Mouse (Mus musculus): ENCODE results near the gene Itpr1.
"Not testable (repeated sequence)": the region's sequence is repeated elsewhere in the genome, so short reads cannot be mapped to it uniquely, and the experiment has no call there.

Itpr1 gene

DNA sequence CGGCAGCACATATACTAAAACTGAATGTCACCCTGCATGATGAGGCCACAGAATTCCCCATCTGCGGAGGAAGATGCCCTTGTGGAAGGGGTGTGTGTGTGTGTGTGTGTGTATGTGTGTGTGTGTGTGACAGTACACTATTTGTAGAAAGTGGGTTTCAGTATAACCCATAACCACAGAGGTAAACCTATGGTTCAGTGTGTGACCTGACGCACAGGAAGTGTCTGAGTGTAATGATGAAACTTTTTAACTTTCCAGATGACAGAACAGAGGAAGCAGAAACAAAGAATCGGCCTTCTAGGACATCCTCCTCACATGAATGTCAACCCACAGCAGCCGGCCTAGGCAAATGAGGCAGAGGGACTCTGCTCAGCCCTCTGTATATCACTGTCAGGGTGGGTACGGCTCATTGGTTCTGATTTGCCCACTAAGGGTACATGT lies 336.6 kb downstream of the Itpr1 start:
- no peak for DNase-seq (ENCODE audit: low spot score)

DNA sequence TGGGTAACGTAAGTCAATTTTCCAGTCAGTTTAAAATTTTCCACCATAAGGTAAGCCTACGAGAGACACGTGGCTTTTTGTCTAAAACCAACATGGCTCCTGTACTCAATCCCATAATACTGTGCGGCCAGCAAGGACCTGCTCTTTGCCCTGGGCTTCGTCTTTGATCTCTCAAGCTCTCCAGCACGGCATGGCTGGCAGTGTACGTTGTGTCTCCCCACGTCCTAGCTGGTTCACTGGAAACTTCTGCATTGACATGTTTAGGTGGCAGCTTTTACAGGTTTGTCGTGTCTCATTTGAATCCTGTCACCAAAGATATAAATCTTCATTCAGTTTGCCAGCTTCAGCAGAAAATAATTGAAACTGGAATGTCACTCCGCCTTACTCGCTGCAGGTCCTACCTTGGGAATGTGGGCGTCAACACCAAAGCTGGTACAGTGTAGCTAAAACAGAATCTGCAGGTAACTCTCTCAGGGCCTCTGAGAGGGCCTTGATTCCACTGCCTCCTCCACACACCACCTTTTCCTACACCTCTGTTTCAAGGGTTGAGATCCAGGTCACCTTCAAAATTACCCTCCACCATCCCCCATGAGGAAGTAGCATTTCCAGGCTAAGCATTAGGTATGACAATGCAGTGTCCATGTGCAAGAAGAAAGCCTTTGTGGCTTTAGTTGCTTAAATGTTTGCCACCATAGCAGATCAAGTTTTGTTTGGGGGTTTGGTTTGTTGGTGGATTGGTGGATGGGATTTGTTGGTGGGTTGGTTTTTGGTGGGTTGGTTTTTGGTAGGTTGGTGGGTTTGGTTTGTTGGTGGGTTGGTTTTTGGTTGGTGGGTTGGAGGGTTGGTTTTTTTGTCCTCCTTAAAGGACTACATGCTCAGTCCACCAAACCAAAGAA lies 339.1 kb downstream of the Itpr1 start:
- no peak for DNase-seq (ENCODE audit: low spot score)

DNA sequence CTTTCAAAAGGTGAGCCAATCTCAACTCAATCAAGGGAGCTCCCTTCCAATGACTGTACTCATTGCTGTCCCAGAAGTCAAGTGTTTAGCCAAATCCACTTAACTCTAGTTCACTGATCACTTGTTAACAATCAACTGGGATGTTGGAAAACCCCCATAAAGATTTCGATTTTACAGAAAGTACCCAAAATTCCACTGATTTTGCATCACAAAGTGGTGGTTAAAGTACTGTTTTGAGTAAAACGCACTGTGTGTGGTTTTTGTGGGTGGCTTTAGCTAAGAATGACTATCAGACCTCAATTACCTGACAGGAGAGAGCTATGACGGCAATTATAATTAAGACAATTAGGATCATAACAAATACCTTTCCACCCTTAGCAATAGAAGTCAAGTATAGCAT lies 340.1 kb downstream of the Itpr1 start:
- DNase-seq (ENCODE audit: low spot score): no peak

DNA sequence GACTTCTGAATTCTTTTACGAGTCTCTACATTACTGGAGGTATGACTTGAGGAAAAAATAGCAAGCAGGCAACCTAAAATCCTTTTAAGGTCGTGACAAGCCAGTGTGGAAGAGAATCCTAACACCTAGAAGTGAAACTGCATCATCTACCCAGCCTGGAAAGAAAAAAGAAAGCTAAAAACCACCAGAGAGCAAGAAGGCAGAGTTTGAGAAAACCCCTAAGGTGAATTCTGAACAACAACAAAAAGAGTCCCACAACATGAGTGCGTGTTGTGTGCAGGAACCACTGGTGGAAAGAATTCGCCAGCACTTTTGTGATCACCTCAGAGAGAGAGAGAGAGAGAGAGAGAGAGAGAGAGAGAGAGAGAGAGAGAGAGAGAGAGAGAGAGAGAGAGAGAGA lies 340.6 kb downstream of the Itpr1 start:
- DNase-seq (ENCODE audit: low spot score): no peak

DNA sequence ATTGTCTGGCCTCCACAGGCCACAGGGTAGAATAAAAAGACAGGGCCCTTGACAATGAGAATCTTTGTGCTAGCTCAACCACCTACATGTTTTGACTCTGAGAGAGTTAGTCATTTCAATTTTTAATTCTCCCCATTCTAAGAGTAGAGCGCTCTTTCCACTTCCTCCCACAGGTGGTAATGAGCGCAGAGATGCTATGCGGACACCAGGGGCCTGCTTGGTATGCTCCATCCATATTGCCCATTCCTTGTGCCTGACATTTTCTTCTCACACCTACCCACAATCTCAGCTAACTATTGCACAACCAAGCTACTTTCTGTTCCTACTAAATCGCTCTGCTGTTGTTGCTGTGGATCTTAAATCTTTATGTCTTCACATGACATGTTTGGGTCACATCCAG lies 341.5 kb downstream of the Itpr1 start:
- DNase-seq (ENCODE audit: low spot score): no peak

DNA sequence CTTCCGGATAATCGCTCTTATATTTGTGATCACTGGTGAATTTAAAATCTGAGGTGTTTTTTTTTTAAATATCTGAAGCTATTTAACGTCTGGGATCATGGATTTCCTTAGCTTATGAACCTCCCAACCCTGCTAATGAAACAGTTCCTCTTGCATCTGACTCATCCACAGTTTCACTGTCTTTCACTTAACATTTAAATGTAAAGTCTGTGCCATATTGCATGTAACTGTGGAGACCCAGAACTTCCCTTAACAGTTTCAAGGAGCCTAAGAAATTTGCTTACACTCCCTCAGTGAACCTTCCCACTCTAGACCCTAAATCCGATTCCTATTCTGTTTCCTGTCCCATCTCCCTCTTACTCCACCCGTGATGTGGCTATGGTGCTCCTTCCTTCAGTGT lies 342.0 kb downstream of the Itpr1 start:
- no peak for DNase-seq (ENCODE audit: low spot score)

DNA sequence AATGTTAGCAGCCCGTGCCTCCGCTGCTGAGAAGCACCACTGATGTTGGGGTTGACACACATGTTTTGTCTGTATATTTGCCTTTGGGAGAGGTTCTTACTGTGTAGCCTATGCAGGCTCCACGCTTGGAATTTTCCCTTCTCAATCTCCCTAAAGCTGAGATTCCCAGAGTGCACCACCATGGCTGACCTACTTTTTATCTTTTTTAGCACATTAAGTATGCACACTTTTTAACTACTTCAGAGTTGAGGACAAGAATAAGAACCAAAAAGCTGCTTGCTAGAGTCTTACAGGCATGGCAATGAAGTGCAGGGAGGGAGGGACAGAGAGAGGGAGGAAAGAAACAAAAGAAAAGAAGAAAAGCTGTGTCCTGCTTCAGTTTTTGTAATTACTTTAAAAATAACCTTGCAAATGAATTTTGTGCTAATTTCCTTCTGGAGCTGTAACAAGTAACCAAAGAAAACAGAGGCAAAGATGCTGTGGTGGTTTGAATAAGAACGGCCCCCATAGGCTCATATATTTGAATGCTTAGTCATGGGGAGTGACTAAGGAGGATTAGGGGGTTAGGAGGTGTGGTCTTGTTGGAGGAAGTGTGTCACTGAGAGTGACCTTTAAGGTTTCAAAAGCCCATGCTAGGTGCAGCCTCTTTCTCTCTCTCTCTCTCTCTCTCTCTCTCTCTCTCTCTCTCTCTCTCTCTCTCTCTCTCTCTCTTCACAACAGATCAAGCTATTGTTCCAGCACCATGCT lies 344.9 kb downstream of the Itpr1 start:
- no peak for DNase-seq (ENCODE audit: low spot score)

DNA sequence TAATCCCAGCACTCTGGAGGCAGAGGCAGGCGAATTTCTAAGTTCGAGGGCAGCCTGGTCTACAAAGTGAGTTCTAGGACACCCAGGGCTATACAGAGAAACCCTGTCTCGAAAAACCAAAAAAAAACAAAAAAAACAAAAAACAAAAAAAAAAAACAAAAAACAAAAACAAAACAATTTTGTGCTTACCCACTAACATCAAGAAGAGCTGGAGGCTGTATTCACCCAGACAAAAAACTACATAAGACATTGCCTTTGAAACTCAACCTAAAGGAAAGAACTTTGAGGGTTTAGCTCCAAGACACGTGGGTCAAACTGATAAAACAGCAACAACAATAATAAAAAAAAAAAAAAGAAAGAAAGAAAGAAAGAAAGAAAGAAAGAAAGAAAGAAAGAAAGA lies 346.3 kb downstream of the Itpr1 start:
- DNase-seq (ENCODE audit: low spot score): not testable (repeated sequence)

DNA sequence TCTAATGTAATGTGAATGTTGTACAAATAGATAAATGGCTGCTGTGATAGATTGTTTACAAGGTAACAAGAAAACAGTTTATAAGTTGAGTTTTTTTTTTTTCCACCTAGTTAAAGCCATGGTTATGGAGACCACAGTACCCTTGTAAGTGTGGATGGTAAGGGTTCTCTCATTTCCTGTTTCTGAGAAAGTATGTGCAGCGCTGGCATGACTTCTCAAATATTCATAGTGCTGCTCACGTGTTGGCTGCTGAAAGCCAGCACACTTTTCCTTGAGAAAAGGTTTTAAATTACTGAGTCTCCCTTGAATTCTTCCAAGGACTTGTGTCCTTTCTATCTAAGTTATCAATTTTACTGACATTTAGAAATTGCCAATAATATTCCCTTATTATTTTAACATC lies 350.1 kb downstream of the Itpr1 start:
- DNase-seq (ENCODE audit: low spot score): no peak

DNA sequence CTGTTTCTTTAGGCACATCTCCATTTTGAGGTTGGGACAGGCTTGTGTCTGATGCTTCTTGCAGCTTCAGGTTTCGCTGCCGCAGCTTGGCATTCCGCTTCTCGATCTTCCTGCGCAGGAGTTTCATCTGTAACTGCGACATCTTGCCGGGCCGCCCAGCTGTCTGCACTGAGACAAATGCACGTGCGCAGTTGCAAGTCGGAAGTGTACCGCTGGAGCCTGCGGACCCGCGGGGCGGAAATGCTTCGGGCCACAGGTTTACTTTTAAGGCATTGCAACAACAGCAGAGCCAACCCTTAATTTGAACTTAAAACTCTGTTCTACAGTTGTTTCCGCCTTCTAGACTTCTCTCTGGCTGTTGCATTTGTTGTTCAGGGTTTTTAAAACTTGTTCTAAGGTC lies 352.6 kb downstream of the Itpr1 start:
- DNase-seq (ENCODE audit: low spot score): not testable (repeated sequence)

DNA sequence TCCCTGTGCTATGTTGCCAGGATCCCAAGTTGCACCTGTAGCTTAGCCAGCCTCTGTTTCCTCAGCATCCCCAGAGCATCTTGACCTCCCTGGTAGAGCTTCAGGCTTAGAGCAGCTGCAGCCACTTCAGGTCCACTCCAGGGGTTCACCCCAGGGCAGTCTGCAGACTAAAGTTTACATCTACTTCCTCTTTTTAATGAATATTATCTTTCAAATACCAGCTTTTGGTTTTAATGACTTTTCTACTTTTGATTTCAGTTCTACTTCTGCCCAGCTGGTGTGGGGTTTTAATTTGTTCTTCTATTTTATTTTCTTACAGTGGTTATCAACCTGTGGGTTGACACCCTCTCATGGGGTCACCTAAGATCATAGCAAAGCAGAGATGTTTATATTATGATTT lies 353.7 kb downstream of the Itpr1 start:
- DNase-seq (ENCODE audit: low spot score): no peak

DNA sequence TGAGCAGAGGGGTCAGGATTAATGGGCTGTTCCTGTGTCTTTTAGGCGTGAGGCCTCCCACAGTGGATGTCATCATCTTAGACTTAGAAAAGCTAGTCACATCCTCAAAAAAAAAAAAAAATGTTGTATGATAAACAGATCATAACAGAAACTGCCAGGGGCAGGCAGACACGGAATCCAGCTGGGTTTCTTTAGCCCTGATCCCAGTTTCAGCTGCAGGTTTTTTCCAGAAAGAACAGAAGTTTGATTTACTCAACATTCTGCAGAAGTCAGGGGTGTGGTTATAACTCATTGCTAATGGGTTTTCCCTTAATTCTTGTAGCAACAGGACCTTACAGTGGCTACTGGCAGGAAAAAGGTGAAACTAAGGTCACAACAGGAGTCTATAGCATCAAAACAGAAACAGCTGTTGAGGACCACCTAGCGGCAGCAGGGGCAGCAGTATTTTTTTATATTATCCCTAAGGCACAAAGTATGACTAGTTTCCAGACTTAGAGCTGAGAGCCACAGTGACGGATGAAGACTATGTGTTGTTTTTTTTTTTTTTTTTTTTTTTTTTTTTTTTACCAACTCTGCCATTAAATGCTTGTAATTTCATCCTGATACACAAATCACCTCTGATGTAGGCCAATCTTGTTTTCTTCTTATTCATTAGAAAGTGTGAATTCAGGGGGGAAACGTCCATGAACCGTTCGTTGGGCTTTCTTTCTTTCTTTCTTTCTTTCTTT lies 356.7 kb downstream of the Itpr1 start:
- DNase-seq (ENCODE audit: low spot score): peak; percentile 77

DNA sequence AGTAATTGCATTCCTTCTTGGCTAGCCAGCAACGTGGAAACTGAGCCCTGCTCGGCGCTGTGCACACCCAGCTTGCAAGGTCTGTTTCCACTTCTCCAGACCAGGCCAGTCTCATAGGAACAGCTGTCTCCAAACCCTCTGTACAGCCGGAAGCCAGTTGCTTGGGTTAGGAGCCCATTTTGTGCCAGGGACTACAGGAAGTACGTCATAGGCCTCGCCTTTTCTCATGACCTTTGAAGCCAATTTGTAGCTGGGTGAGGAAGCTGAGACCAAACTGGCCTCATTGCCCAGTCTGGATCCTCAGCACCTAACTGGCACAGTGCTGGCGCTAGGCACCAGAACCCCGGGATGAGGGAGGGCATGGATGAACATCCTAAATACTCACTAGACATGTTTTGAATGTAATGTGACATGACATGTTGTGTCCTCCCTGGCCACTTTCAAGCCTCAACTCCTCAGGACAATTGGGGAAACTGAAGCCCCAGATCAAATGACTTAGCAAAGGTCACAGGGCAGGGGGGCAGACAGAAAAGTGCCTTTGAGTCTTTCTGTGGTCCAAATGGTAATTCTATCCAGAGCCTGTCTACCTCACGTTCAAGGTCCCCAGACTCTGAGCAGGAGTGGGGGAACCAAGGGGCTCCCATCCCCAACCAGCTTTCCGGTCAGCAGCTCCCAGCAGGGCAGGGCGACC lies 357.6 kb downstream of the Itpr1 start:
- peak; percentile 90 for DNase-seq (ENCODE audit: low spot score)

DNA sequence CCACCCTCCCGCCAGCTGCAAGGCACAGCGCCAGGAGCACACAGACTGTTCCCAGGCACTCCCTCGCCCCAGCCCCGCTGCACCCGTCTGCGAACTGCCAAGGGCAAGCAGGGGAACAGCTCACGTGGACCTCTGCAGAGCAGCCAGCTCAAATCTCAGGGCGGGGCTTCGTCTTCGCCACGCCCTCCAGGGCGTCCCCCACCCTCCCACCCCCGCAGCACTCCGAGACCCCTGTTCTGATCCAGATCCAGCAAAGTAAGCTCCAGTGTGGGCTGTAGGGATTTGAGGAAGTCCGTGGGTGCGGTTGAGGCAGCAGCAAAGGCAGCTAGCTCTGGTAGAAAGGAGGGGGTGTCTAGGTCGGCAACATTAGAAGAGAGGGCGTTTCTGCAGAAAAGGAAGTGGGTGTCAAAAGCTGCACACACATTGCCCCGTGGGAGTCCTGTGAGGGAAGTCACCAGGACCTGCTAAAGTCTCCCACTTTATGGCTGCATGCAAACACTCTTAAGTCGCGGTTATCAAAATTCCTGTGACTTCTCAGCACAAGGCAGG lies 358.2 kb downstream of the Itpr1 start:
- peak; percentile 60 for DNase-seq (ENCODE audit: low spot score)

DNA sequence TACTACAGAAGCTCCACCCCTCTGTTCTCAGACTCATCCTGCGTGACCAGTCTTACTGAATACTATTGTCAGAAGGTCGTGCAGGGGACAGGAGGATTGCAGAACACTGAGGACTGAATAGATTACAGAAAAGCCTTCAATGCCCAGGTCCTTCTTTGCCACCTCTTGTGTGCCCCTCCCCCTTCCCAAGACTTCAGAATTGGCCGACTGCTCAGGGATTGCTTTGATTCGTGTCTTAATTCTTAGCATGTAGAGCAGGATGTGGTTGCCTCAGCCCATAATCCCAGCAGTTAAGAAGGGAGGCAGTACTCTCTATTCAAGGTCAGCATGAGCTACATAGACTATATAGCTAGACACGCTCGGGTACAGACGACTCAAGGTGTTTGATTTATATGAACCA lies 359.8 kb downstream of the Itpr1 start:
- no peak for DNase-seq (ENCODE audit: low spot score)

DNA sequence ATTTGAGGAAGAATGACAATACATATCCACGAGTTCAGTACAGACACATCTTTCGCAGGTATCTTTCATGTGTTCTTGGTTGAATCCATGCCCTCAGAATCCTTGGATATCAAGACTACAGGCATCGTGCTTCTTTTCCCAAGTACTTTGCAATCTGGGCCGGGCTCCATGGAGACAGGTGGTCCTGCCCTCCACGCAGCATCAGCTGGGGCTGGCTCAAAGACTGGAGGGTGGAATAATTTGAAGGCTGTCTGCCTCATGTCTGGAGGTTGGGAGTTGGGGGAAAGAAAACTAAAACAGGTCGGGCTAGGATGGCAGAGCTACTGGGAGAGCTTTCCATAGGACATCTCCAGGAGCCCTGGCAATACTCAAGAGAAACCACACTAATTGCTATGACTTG lies 364.2 kb downstream of the Itpr1 start:
- DNase-seq (ENCODE audit: low spot score): no peak

DNA sequence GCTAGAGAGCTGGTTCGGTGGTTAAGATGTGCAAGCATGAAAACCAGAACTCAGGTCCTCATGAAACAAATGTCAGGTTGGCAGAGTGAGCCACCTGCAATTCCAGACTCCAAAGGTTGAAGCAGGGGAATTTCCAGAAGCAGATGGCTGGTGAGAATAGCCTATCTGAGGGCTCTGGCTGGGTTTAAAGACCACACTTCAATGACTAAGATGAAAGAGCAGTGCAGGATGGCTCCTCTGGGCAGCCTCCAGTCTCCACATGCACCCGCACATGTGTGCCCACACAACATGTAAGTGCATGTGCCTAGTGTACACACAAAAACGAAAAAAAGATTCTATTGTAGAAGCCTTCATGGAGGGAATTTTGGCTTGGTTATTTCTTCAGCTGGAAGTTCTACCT lies 375.5 kb downstream of the Itpr1 start:
- no peak for DNase-seq (ENCODE audit: low spot score)

DNA sequence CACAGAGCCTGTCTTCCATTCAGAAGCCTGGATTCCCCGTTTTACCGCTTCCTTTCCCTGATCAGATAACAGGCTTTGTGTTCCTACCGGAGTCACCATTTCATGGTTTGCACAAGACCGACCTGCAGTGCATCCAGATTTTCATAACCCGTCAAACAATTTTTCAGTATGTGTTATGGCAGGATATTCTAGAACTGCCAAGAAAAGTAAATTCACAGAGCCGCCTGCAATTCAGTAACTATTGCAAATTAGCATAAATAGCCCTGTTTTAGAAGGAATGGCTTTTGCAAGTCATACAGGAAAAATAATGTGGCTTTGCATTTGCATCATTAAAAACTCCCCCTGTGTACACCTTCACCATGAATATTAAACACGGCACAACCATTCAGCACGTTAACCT lies 379.3 kb downstream of the Itpr1 start:
- no peak for DNase-seq (ENCODE audit: low spot score)

DNA sequence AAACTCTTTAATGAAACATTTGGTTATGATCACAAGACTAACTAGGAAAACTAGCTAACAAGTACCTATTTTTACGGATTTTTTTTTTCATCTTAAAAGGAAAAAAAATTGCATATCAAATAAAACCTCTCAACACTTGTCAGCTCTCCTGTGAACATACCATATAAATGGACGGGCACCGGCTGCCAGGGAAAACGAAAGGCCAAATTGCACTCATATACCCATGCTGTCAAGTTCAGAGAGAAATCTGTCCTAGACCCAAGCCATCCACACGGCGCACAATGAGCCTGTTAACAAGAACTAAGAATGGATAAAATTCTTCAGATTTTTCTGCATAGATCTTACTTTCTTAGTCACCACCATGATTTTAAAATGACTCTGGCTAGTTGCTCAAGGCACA lies 379.7 kb downstream of the Itpr1 start:
- no peak for DNase-seq (ENCODE audit: low spot score)

DNA sequence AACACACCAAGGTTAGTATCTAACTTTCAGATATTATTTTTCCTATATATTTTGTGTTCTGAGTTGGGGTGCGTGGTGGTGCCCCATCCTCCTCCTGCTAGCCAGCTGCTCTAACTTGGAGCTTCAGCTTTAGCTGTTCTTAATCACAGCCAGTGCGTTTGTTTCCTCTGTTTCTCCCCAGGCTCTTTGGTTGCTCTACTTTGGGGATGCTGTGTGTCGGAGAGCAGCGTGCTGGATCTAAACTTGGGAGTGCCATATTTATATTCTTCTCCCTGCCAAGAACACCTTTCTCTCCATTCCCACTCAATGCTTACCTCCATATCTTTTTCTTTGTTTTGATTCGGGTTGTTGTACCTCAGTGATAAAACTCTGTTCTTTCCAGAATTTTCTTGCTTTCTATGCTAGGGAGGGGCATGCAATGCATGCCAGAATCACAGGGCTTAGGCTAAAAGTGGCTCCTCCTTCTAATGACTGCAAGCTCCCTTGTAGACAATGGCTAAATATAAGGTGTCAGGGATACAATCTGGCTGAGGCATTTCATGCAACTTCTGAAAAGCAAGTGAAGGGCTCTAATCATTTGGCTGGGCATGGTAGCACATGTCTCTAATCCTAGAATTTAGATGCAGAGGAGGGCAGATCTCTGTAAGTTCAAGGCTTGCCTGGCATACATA lies 381.4 kb downstream of the Itpr1 start:
- no peak for DNase-seq (ENCODE audit: low spot score)

DNA sequence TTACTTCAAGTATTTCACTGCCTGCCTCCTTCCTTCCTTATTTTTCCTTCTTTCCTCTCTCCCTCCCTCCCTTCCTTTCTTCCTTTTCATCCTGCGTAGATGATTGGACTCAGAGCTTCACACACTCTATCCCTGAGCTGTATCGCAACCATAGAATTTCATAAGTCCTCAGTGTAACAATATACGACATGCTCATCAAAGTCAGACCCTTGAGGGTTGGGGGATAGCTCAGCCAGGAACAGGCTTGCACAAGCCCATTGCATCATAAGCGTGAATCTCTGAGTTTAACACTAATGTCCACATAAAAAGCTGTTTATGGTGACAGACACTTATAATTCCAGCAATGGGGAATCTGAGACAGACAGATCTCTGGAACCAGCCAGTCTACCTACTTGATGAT lies 385.8 kb downstream of the Itpr1 start:
- peak; percentile 16 for DNase-seq (ENCODE audit: low spot score)
